ENCODE assay signal across 8 mouse cellular contexts in the genomic region with DNA sequence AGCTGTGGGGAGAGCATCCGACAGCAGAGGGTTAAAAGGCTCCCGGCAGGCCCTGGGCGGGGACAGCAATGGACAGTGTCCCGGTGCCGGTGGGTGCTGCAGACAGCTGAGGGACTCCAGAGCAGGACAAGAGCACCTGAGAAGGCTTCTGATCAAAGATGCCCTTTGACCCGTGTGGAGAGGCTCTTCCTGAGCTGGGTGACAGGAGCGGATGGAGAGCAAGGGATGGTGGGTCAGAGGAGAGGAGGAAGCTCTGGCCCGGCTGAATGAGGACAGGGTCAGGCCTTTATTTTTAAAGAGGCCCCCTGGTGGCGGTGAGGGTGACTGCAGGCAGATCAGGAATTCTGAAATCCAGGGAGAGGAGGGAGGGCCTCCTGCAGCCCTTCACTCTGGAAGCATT. TPM values are rescaled to one million over a fixed set of nuclear protein-coding genes. Genes with fewer than 3 reads are reported as not detected.
A peak's percentile ranks its signal among the peaks of the same experiment; 100 is the strongest.
DNase-seq lines count a peak whose midpoint lies in the region; ATAC-seq lines count a peak whose summit lies in the region.

No protein-coding gene starts in this region.

- peak overlapping the region; percentile 37; the same call in 1 of the 2 replicates for H3K9ac ChIP-seq in intestine, embryonic 14.5 days (ENCODE audit: low read length)

- H3K9me3 ChIP-seq in intestine, embryonic 14.5 days (ENCODE audit: control insufficient read depth, low read length): no peaks in the 10 kb centered on the region

- ATAC-seq in intestine, embryonic 14.5 days (replicated peaks; ENCODE audit: low FRiP score, low TSS enrichment, low read depth): peak; percentile 74
- ATAC-seq in activated CD4-positive, CD25-positive, alpha-beta regulatory T cell, adult 4 months: no peak

- H3K27me3 ChIP-seq in intestine, embryonic 14.5 days (replicated peaks; ENCODE audit: control insufficient read depth, insufficient read depth, low read length): peaks cover 3% of the 10 kb centered on the region; the same call in 1 of the 2 replicates

- peak overlapping the region; percentile 28 for H3K4me3 ChIP-seq in intestine, embryonic 14.5 days (ENCODE audit: low read depth, low read length)

- intact Hi-C loops in left cerebral cortex, postnatal 14 days (cut with DNase I): loop anchor here (2.0 kb wide), 1 partner anchor 28 kb away; no protein-coding TSS in a partner anchor

- no peak overlapping the region for H3K27ac ChIP-seq in intestine, embryonic 14.5 days (ENCODE audit: low read depth)

- H3K4me1 ChIP-seq in intestine, embryonic 14.5 days (replicated peaks; ENCODE audit: control insufficient read depth, insufficient read depth, low read length): no peaks in the 10 kb centered on the region; the same call in 1 of the 2 replicates

- peak overlapping the region; percentile 58 for H3K4me2 ChIP-seq in intestine, embryonic 14.5 days (ENCODE audit: low read length)

- WGBS in intestine, embryonic 14.5 days: 2% methylated on average over 9 of the region's 9 CpGs

- peak; percentile 83 to 84 for DNase-seq in adrenal gland, adult 18-20 months (ENCODE audit: low spot score in 2 of 2)
- DNase-seq in embryo, embryonic 11 days: peak; percentile 89
- peak; percentile 74 for DNase-seq in gastrocnemius, postnatal 25 days
- DNase-seq in intestine, embryonic 14.5 days (ENCODE audit: low spot score): peak; percentile 94
- DNase-seq in left cerebral cortex, postnatal 14 days (ENCODE audit: low spot score in 2 of 2): peak; percentile 81 to 83
- DNase-seq in mesoderm, embryonic 11.5 days (ENCODE audit: low read depth, low spot score): peak; percentile 80
- peak; percentile 74 for DNase-seq in right cerebral cortex, postnatal 25 days

- peaks cover 43% of the 10 kb centered on the region for H3K36me3 ChIP-seq in intestine, embryonic 14.5 days (ENCODE audit: control insufficient read depth, insufficient read depth, low read length)

RNA-seq across cellular contexts. Expression of a gene that starts 4.9 kb away (rescaled TPM):
- 100 to 1,000 TPM in 1 of 2 experiments, 10 to 100 TPM in 1; 97.1 to 105 TPM for total RNA-seq in adrenal gland, adult 18-20 months (2021)
- 10 to 100 TPM; 35.3 to 42.2 TPM for total RNA-seq in gastrocnemius, postnatal 25 days (2021)
- 49.0 and 52.2 TPM in 2 replicates for polyA plus RNA-seq in intestine, embryonic 14.5 days (2014; fragmentation: Nextera tagmentation; extraction: Ambion mirVana)
- 10 to 100 TPM; 23.0 to 23.6 TPM for total RNA-seq in left cerebral cortex, postnatal 14 days (2021)
- polyA plus RNA-seq in activated CD4-positive, CD25-positive, alpha-beta regulatory T cell, adult 4 months (2017; shearing (Covaris generic)): 10 to 100 TPM; 18.6 to 30.9 TPM

RNA-seq across cellular contexts. Expression of a gene that starts 7.9 kb away (rescaled TPM):
- total RNA-seq in adrenal gland, adult 18-20 months (2021): 10 to 100 TPM; 41.2 to 47.0 TPM
- 10 to 100 TPM; 22.2 to 23.1 TPM for total RNA-seq in gastrocnemius, postnatal 25 days (2021)
- 46.0 and 53.5 TPM in 2 replicates for polyA plus RNA-seq in intestine, embryonic 14.5 days (2014; fragmentation: Nextera tagmentation; extraction: Ambion mirVana)
- total RNA-seq in left cerebral cortex, postnatal 14 days (2021): 10 to 100 TPM; 35.3 to 39.9 TPM
- 10 to 100 TPM; 44.5 to 46.9 TPM for polyA plus RNA-seq in activated CD4-positive, CD25-positive, alpha-beta regulatory T cell, adult 4 months (2017; shearing (Covaris generic))

RNA-seq across cellular contexts. Expression of a gene that starts 16.1 kb away (rescaled TPM):
- 100 to 1,000 TPM; 300 to 824 TPM for total RNA-seq in adrenal gland, adult 18-20 months (2021)
- 100 to 1,000 TPM; 224 to 270 TPM for total RNA-seq in gastrocnemius, postnatal 25 days (2021)
- polyA plus RNA-seq in intestine, embryonic 14.5 days (2014; fragmentation: Nextera tagmentation; extraction: Ambion mirVana): 1,194 and 1,197 TPM in 2 replicates
- 10 to 100 TPM; 19.2 to 22.6 TPM for total RNA-seq in left cerebral cortex, postnatal 14 days (2021)
- polyA plus RNA-seq in activated CD4-positive, CD25-positive, alpha-beta regulatory T cell, adult 4 months (2017; shearing (Covaris generic)): 1,000 to 10,000 TPM in 1 of 2 experiments, 100 to 1,000 TPM in 1; 804 to 1,171 TPM

RNA-seq across cellular contexts. Expression of a gene that starts 28.9 kb away (rescaled TPM):
- total RNA-seq in adrenal gland, adult 18-20 months (2021): 1 to 10 TPM; 3.1 to 5.4 TPM
- 1 to 10 TPM; 2.3 TPM for total RNA-seq in gastrocnemius, postnatal 25 days (2021)
- polyA plus RNA-seq in intestine, embryonic 14.5 days (2014; fragmentation: Nextera tagmentation; extraction: Ambion mirVana): 16.3 and 17.5 TPM in 2 replicates
- total RNA-seq in left cerebral cortex, postnatal 14 days (2021): 100 to 1,000 TPM; 167 to 179 TPM
- 1 to 10 TPM; 2.5 TPM for polyA plus RNA-seq in activated CD4-positive, CD25-positive, alpha-beta regulatory T cell, adult 4 months (2017; shearing (Covaris generic))

RNA-seq across cellular contexts. Expression of a gene that starts 43.1 kb away (rescaled TPM):
- total RNA-seq in adrenal gland, adult 18-20 months (2021): 1 to 10 TPM; 4.1 to 6.5 TPM
- 1 to 10 TPM; 2.6 to 3.1 TPM for total RNA-seq in gastrocnemius, postnatal 25 days (2021)
- polyA plus RNA-seq in intestine, embryonic 14.5 days (2014; fragmentation: Nextera tagmentation; extraction: Ambion mirVana): 30.2 and 35.5 TPM in 2 replicates
- 10 to 100 TPM; 13.4 TPM for total RNA-seq in left cerebral cortex, postnatal 14 days (2021)
- polyA plus RNA-seq in activated CD4-positive, CD25-positive, alpha-beta regulatory T cell, adult 4 months (2017; shearing (Covaris generic)): 10 to 100 TPM; 43.8 to 75.5 TPM

Comparison
In these comparisons a context has a peak if more than half of its experiments do, and no peak if none do; other contexts are left out.
1. RNA of a gene that starts 16.1 kb away (total RNA-seq): 300 to 824 TPM in adrenal gland, adult 18-20 months and 224 to 270 TPM in gastrocnemius, postnatal 25 days; 19.2 to 22.6 TPM in left cerebral cortex, postnatal 14 days; every median in the first group is over 4 times any median in the second.
2. Peak in every context shown above with its lines, with median percentiles within 50 percentile points of each other: DNase-seq.